Mouse (Mus musculus): ENCODE data around the gene Fam13a.

GRCm38 (mm10) chr6:59014088-59014759 is 10.1 kb downstream of the Fam13a start:
- TF ChIP-seq CTCF (IDR thresholded peaks at IDR 0.05; ENCODE audit: borderline replicate concordance, insufficient read depth, low read length) (no peak), POLR2A (IDR thresholded peaks at IDR 0.05; ENCODE audit: low read depth, low read length) (no peak)
